Mouse (Mus musculus): ENCODE results near the gene Slc22a2.

GRCm38 (mm10) chr17:12615429-12615828 is 31.5 kb downstream of the Slc22a2 start:
- TF ChIP-seq EP300 (IDR thresholded peaks at IDR 0.05; ENCODE audit: low read depth) (no peak), CTCF (IDR thresholded peaks at IDR 0.05; ENCODE audit: low read depth) (no peak)
